Mouse (Mus musculus) stomach, postnatal 0 days (tissue): ENCODE measurements around the gene Rhof. TPM values are rescaled to one million over a fixed set of nuclear protein-coding genes. Genes with fewer than 3 reads are reported as not detected.

Experiments
- ATAC-seq: fragments of 200-750 bp; cut with Nextera tagmentation; 2 replicates; pipeline ENCODE4 v1.8.0; 2017; ENCODE audit not compliant: low FRiP score, low TSS enrichment
- DNase-seq: peaks from one replicate; pipeline ENCODE4 v3.0.0-alpha.2; 2016; ENCODE audit warnings: low spot score
- H3K27ac ChIP-seq: fragments of 300-500 bp; sonication (generic); replicated peaks from 2 replicates; pipeline ENCODE4 v1.5.1; 2014; ENCODE audit warnings: mild to moderate bottlenecking, control low read depth
- H3K27me3 ChIP-seq: fragments of 300-500 bp; sonication (generic); 2 replicates; pipeline ENCODE4 v1.6.1; 2014; ENCODE audit warnings: low read length; ENCODE audit not compliant: control insufficient read depth, insufficient read depth
- H3K36me3 ChIP-seq: fragments of 300-500 bp; sonication (generic); 2 replicates; pipeline ENCODE4 v1.6.1; 2014; ENCODE audit warnings: low read length, mixed read lengths; ENCODE audit not compliant: control insufficient read depth, insufficient read depth
- H3K4me1 ChIP-seq: fragments of 300-500 bp; sonication (generic); replicated peaks from 2 replicates; pipeline ENCODE4 v1.6.1; 2014; ENCODE audit warnings: antibody characterized with exemption; ENCODE audit not compliant: control insufficient read depth, insufficient read depth
- H3K4me2 ChIP-seq: fragments of 300-500 bp; sonication (generic); replicated peaks from 2 replicates; pipeline ENCODE4 v1.6.1; 2014; ENCODE audit warnings: low read depth, mild to moderate bottlenecking, control low read depth, moderate library complexity
- H3K4me3 ChIP-seq: fragments of 300-500 bp; sonication (generic); 2 replicates; pipeline ENCODE4 v1.5.1; 2014; ENCODE audit warnings: low read depth, low read length, control low read depth
- H3K9ac ChIP-seq: fragments of 300-500 bp; sonication (generic); 2 replicates; pipeline ENCODE4 v1.6.1; 2014; ENCODE audit warnings: mild to moderate bottlenecking, low read length, control low read depth, mixed read lengths
- H3K9me3 ChIP-seq: fragments of 300-500 bp; sonication (generic); 2 replicates; pipeline ENCODE4 v1.6.1; 2016; ENCODE audit warnings: low read length; ENCODE audit not compliant: control insufficient read depth
- CTCF ChIP-seq: IDR thresholded peaks from 2 replicates; pipeline ENCODE4 v1.5.1; 2016; ENCODE audit warnings: antibody characterized with exemption, low read depth, mild to moderate bottlenecking, moderate library complexity
- EP300 ChIP-seq: optimal IDR thresholded peaks from 2 replicates; pipeline ENCODE3; 2016; ENCODE audit warnings: antibody characterized with exemption
- WGBS: fragments of 180-500 bp; shearing (Covaris S2); extraction: QIAGEN DNeasy Blood & Tissue Kit; methylation state at CpG from one replicate; pipeline ENCODE4 v1.1.7; 2014; 5-methylcytosine and 5-hydroxymethylcytosine counted together
- polyA plus RNA-seq: library from polyadenylated mRNA; unstranded; fragments of >200 nt; fragmentation: Nextera tagmentation; extraction: Ambion mirVana; gene quantifications from 2 replicates; pipeline ENCODE4 v1.2.1, GENCODE M21; 2015

Rhof gene
- 18.6 and 22.3 TPM in 2 replicates for polyA plus RNA-seq

- Histone ChIP-seq H3K4me1 (peaks cover 21% of the 10 kb centered on the region), H3K36me3 (0 out of 2 replicates have a peak, but pooled peaks cover 2% of the 10 kb centered on the region), H3K9ac (peak within 1 kb of the TSS; percentile 60), H3K4me2 (peak within 1 kb of the TSS; percentile 69), H3K4me3 (peak within 1 kb of the TSS; percentile 42), H3K27me3 (no peaks in the 10 kb centered on the region), H3K9me3 (no peaks in the 10 kb centered on the region), H3K27ac (peak within 1 kb of the TSS; percentile 85)
- peak; percentile 24; the same call in 1 of the 2 replicates for ATAC-seq
- TF ChIP-seq CTCF (peak; percentile 94), EP300 (no peak)
- DNase-seq, result peak; percentile 86
- WGBS, result 3% methylated on average over 43 of the region's 44 CpGs
Measured at GRCm38 (mm10) chr5:123132308-123133071, at the start of gene Rhof. Rhof (minus strand) TSS chr5:123132692.

- H3K4me2 ChIP-seq, result no peak overlapping the region
- no peaks in the 10 kb centered on the region for H3K36me3 ChIP-seq
- no peak for ATAC-seq
- H3K27ac ChIP-seq, result no peak overlapping the region
- 75% methylated on average over 6 of the region's 6 CpGs for WGBS
- no peaks in the 10 kb centered on the region for H3K9me3 ChIP-seq
- no peak for DNase-seq
- H3K27me3 ChIP-seq, result no peaks in the 10 kb centered on the region
- H3K4me1 ChIP-seq, result no peaks in the 10 kb centered on the region
- H3K9ac ChIP-seq, result no peak overlapping the region
- TF ChIP-seq EP300 (no peak), CTCF (no peak)
- H3K4me3 ChIP-seq, result no peak overlapping the region
Measured at GRCm38 (mm10) chr5:123181536-123181935, 49.0 kb upstream of the Rhof start.

- no peaks in the 10 kb centered on the region for H3K4me1 ChIP-seq
- H3K4me2 ChIP-seq, result no peak overlapping the region
- no peaks in the 10 kb centered on the region for H3K27me3 ChIP-seq
- H3K4me3 ChIP-seq, result no peak overlapping the region
- no peaks in the 10 kb centered on the region for H3K9me3 ChIP-seq
- H3K9ac ChIP-seq, result no peak overlapping the region
- no peaks in the 10 kb centered on the region for H3K36me3 ChIP-seq
- no peak overlapping the region for H3K27ac ChIP-seq
- no peak for DNase-seq
- ATAC-seq, result no peak
- TF ChIP-seq EP300, result no peak
- no peak for TF ChIP-seq CTCF
- 93% methylated on average over 15 of the region's 15 CpGs for WGBS
Measured at GRCm38 (mm10) chr5:123180390-123180789, 47.9 kb upstream of the Rhof start.

- H3K27me3 ChIP-seq, result no peaks in the 10 kb centered on the region
- H3K9me3 ChIP-seq, result no peaks in the 10 kb centered on the region
- H3K4me2 ChIP-seq, result no peak overlapping the region
- ATAC-seq, result no peak
- H3K4me3 ChIP-seq, result no peak overlapping the region
- H3K4me1 ChIP-seq, result no peaks in the 10 kb centered on the region
- H3K36me3 ChIP-seq, result no peaks in the 10 kb centered on the region
- DNase-seq, result no peak
- TF ChIP-seq CTCF (no peak), EP300 (no peak)
- no peak overlapping the region for H3K27ac ChIP-seq
- 84% methylated on average over 5 of the region's 5 CpGs for WGBS
- no peak overlapping the region for H3K9ac ChIP-seq
Measured at GRCm38 (mm10) chr5:123178792-123179191, 46.3 kb upstream of the Rhof start.

- Histone ChIP-seq H3K9ac (peak overlapping the region; percentile 23; the same call in 1 of the 2 replicates), H3K4me2 (peak overlapping the region; percentile 44), H3K27me3 (no peaks in the 10 kb centered on the region), H3K4me3 (peak overlapping the region; percentile 13; the same call in 1 of the 2 replicates), H3K9me3 (no peaks in the 10 kb centered on the region), H3K27ac (no peak overlapping the region), H3K4me1 (no peaks in the 10 kb centered on the region; the same call in 1 of the 2 replicates), H3K36me3 (peaks cover under 1% of the 10 kb centered on the region)
- ATAC-seq (peak; percentile 92), DNase-seq (peak; percentile 91)
- WGBS, result 11% methylated on average over 22 of the region's 22 CpGs
- TF ChIP-seq EP300 (no peak), CTCF (peak; percentile 100)
Measured at GRCm38 (mm10) chr5:123171646-123172350, 39.3 kb upstream of the Rhof start.
